ENCODE assay signal across 9 mouse cellular contexts in genomic region chr8:26438877-26439276, GRCm38 (mm10).
DNase-seq lines count a peak whose midpoint lies in the region; ATAC-seq lines count a peak whose summit lies in the region.
"Had no signal": no experiment of that assay in that cellular context is flagged by ENCODE, and none has a peak within 500 bp of the region (broad histone marks: within the 10 kb centered on the region; RNA-seq: fewer than 3 reads in every experiment).

No protein-coding gene starts in this region.

- H3K4me2 ChIP-seq in heart, embryonic 13.5 days, result 0 out of 2 replicates have a peak overlapping the region, but pooled peaks have one; percentile 11
- H3K4me2 ChIP-seq in heart, embryonic 11.5 days, result no peak overlapping the region
- H3K4me2 ChIP-seq in embryonic facial prominence, embryonic 11.5 days (ENCODE audit: low read depth, low read length), result no peak overlapping the region
- H3K4me2 ChIP-seq in intestine, embryonic 14.5 days (ENCODE audit: low read length), result peak overlapping the region; percentile 45
- H3K4me2 ChIP-seq in midbrain, embryonic 15.5 days, result peak overlapping the region; percentile 16

- H3K4me3 ChIP-seq in heart, embryonic 13.5 days, result no peak overlapping the region
- no peak overlapping the region for H3K4me3 ChIP-seq in heart, embryonic 11.5 days (ENCODE audit: low read depth, low read length)
- no peak overlapping the region for H3K4me3 ChIP-seq in embryonic facial prominence, embryonic 11.5 days (ENCODE audit: low read depth, low read length)
- peak overlapping the region; percentile 17 for H3K4me3 ChIP-seq in intestine, embryonic 14.5 days (ENCODE audit: low read depth, low read length)
- H3K4me3 ChIP-seq in midbrain, embryonic 15.5 days, result no peak overlapping the region
- H3K4me3 ChIP-seq: megakaryocyte, embryonic 14.5 days had no signal

- no peak for ATAC-seq in heart, embryonic 13.5 days (ENCODE audit: extremely low read depth, insufficient number of reproducible peaks, low FRiP score, low TSS enrichment)
- no peak for ATAC-seq in heart, embryonic 11.5 days (replicated peaks; ENCODE audit: insufficient number of reproducible peaks, low FRiP score, low TSS enrichment)
- ATAC-seq in embryonic facial prominence, embryonic 11.5 days (replicated peaks; ENCODE audit: insufficient number of reproducible peaks, low FRiP score, low TSS enrichment, low read depth), result 0 out of 2 replicates have a peak, but pooled peaks have one; percentile 29
- ATAC-seq in intestine, embryonic 14.5 days (replicated peaks; ENCODE audit: low FRiP score, low TSS enrichment, low read depth), result no peak
- no peak for ATAC-seq in midbrain, embryonic 15.5 days (replicated peaks)
- no peak for ATAC-seq in granulocyte monocyte progenitor cell, adult 5-6 weeks (replicated peaks; ENCODE audit: poor library complexity, severe bottlenecking)

- no peaks in the 10 kb centered on the region for H3K36me3 ChIP-seq in heart, embryonic 13.5 days
- no peaks in the 10 kb centered on the region for H3K36me3 ChIP-seq in heart, embryonic 11.5 days (ENCODE audit: control insufficient read depth, insufficient read depth, low read length)
- no peaks in the 10 kb centered on the region for H3K36me3 ChIP-seq in embryonic facial prominence, embryonic 11.5 days (replicated peaks; ENCODE audit: control insufficient read depth, insufficient read depth, low read depth, low read length)
- no peaks in the 10 kb centered on the region for H3K36me3 ChIP-seq in intestine, embryonic 14.5 days (ENCODE audit: control insufficient read depth, insufficient read depth, low read length)
- no peaks in the 10 kb centered on the region for H3K36me3 ChIP-seq in midbrain, embryonic 15.5 days (replicated peaks)

- no peak for DNase-seq in embryonic facial prominence, embryonic 11.5 days (ENCODE audit: low spot score)
- DNase-seq in intestine, embryonic 14.5 days (ENCODE audit: low spot score), result no peak
- DNase-seq in urinary bladder, postnatal 25 days (ENCODE audit: low spot score), result no peak
- DNase-seq in spleen, adult 18-20 months, result no peak

- H3K27ac ChIP-seq in heart, embryonic 13.5 days (replicated peaks), result no peak overlapping the region
- no peak overlapping the region for H3K27ac ChIP-seq in heart, embryonic 11.5 days (ENCODE audit: low read depth, low read length)
- no peak overlapping the region for H3K27ac ChIP-seq in embryonic facial prominence, embryonic 11.5 days (replicated peaks; ENCODE audit: low read depth, low read length)
- H3K27ac ChIP-seq in intestine, embryonic 14.5 days (ENCODE audit: low read depth), result no peak overlapping the region
- H3K27ac ChIP-seq in midbrain, embryonic 15.5 days, result no peak overlapping the region

- no peaks in the 10 kb centered on the region for H3K9me3 ChIP-seq in heart, embryonic 13.5 days
- no peaks in the 10 kb centered on the region for H3K9me3 ChIP-seq in heart, embryonic 11.5 days (replicated peaks; ENCODE audit: control insufficient read depth, low read length)
- H3K9me3 ChIP-seq in embryonic facial prominence, embryonic 11.5 days (replicated peaks; ENCODE audit: control insufficient read depth, low read length), result no peaks in the 10 kb centered on the region
- no peaks in the 10 kb centered on the region for H3K9me3 ChIP-seq in intestine, embryonic 14.5 days (ENCODE audit: control insufficient read depth, low read length)
- no peaks in the 10 kb centered on the region for H3K9me3 ChIP-seq in midbrain, embryonic 15.5 days

- H3K9ac ChIP-seq in heart, embryonic 13.5 days, result no peak overlapping the region
- no peak overlapping the region for H3K9ac ChIP-seq in heart, embryonic 11.5 days (ENCODE audit: low read depth, low read length)
- no peak overlapping the region for H3K9ac ChIP-seq in embryonic facial prominence, embryonic 11.5 days (replicated peaks; ENCODE audit: low read length)
- H3K9ac ChIP-seq in intestine, embryonic 14.5 days (ENCODE audit: low read length), result no peak overlapping the region
- no peak overlapping the region for H3K9ac ChIP-seq in midbrain, embryonic 15.5 days

- WGBS in heart, embryonic 13.5 days, result 65% methylated on average over 16 of the region's 16 CpGs
- WGBS in heart, embryonic 11.5 days (ENCODE audit: insufficient replicate concordance), result 69% methylated on average over 16 of the region's 16 CpGs
- WGBS in embryonic facial prominence, embryonic 11.5 days, result 56% methylated on average over 16 of the region's 16 CpGs
- WGBS in intestine, embryonic 14.5 days, result 17% methylated on average over 16 of the region's 16 CpGs
- WGBS in midbrain, embryonic 15.5 days, result 44% methylated on average over 16 of the region's 16 CpGs

- peaks cover 8% of the 10 kb centered on the region; the same call in 1 of the 2 replicates for H3K4me1 ChIP-seq in heart, embryonic 13.5 days
- H3K4me1 ChIP-seq in heart, embryonic 11.5 days (ENCODE audit: control insufficient read depth, insufficient read depth, low read length), result no peaks in the 10 kb centered on the region
- no peaks in the 10 kb centered on the region for H3K4me1 ChIP-seq in embryonic facial prominence, embryonic 11.5 days (ENCODE audit: control insufficient read depth, insufficient read depth, low read length)
- peaks cover 8% of the 10 kb centered on the region for H3K4me1 ChIP-seq in intestine, embryonic 14.5 days (replicated peaks; ENCODE audit: control insufficient read depth, insufficient read depth, low read length)
- H3K4me1 ChIP-seq in midbrain, embryonic 15.5 days, result peaks cover 6% of the 10 kb centered on the region; the same call in 1 of the 2 replicates
- H3K4me1 ChIP-seq: megakaryocyte, embryonic 14.5 days had no signal

- no peaks in the 10 kb centered on the region for H3K27me3 ChIP-seq in heart, embryonic 13.5 days (replicated peaks)
- no peaks in the 10 kb centered on the region for H3K27me3 ChIP-seq in heart, embryonic 11.5 days (ENCODE audit: control insufficient read depth, insufficient read depth, low read length)
- H3K27me3 ChIP-seq in embryonic facial prominence, embryonic 11.5 days (ENCODE audit: control insufficient read depth, insufficient read depth, low read length), result no peaks in the 10 kb centered on the region
- no peaks in the 10 kb centered on the region for H3K27me3 ChIP-seq in intestine, embryonic 14.5 days (replicated peaks; ENCODE audit: control insufficient read depth, insufficient read depth, low read length)
- H3K27me3 ChIP-seq in midbrain, embryonic 15.5 days (replicated peaks), result no peaks in the 10 kb centered on the region
- H3K27me3 ChIP-seq: megakaryocyte, embryonic 14.5 days had no signal

Comparison
In these comparisons a context has a peak if more than half of its experiments do, and no peak if none do; other contexts are left out.
1. H3K4me2 ChIP-seq: peak in heart, embryonic 13.5 days (single experiment), intestine, embryonic 14.5 days (single experiment) and midbrain, embryonic 15.5 days (single experiment); none in heart, embryonic 11.5 days (single experiment) and embryonic facial prominence, embryonic 11.5 days (single experiment).